Mouse (Mus musculus) embryonic fibroblast, embryonic 13.5 days (primary cell): Measurements from ENCODE around the gene Slc9a4. TPM values are rescaled to one million over a fixed set of nuclear protein-coding genes. Genes with fewer than 3 reads are reported as not detected.

Experiments used
- H3K27ac ChIP-seq: 2 replicates; pipeline ENCODE4 v1.5.1; 2012; ENCODE audit warnings: low read length, control low read depth, inconsistent platforms; ENCODE audit not compliant: insufficient read depth
- H3K4me1 ChIP-seq: 2 replicates; pipeline ENCODE4 v1.6.1; 2011; ENCODE audit warnings: low read length; ENCODE audit not compliant: control insufficient read depth, insufficient read depth
- H3K4me3 ChIP-seq: 2 replicates; pipeline ENCODE4 v1.5.1; 2011; ENCODE audit warnings: mild to moderate bottlenecking, control low read depth, low read length; ENCODE audit not compliant: insufficient read depth
- CTCF ChIP-seq: IDR thresholded peaks from 2 replicates; pipeline ENCODE4 v1.5.1; 2011; ENCODE audit warnings: mild to moderate bottlenecking, control low read depth, low read length, moderate library complexity, borderline replicate concordance; ENCODE audit not compliant: insufficient read depth
- POLR2A ChIP-seq: IDR thresholded peaks from 2 replicates; pipeline ENCODE4 v1.6.1; 2011; ENCODE audit warnings: low read depth, mild to moderate bottlenecking, control low read depth, low read length, moderate library complexity
- polyA plus RNA-seq: library from polyadenylated mRNA; stranded (reverse); fragments of >200 nt; gene quantifications from 2 replicates; pipeline ENCODE4 v1.2.4, GENCODE M21; 2011; ENCODE audit warnings: low read depth; ENCODE audit not compliant: missing spikeins, insufficient read length

Slc9a4 gene
- polyA plus RNA-seq, 1 experiment = not detected

DNA sequence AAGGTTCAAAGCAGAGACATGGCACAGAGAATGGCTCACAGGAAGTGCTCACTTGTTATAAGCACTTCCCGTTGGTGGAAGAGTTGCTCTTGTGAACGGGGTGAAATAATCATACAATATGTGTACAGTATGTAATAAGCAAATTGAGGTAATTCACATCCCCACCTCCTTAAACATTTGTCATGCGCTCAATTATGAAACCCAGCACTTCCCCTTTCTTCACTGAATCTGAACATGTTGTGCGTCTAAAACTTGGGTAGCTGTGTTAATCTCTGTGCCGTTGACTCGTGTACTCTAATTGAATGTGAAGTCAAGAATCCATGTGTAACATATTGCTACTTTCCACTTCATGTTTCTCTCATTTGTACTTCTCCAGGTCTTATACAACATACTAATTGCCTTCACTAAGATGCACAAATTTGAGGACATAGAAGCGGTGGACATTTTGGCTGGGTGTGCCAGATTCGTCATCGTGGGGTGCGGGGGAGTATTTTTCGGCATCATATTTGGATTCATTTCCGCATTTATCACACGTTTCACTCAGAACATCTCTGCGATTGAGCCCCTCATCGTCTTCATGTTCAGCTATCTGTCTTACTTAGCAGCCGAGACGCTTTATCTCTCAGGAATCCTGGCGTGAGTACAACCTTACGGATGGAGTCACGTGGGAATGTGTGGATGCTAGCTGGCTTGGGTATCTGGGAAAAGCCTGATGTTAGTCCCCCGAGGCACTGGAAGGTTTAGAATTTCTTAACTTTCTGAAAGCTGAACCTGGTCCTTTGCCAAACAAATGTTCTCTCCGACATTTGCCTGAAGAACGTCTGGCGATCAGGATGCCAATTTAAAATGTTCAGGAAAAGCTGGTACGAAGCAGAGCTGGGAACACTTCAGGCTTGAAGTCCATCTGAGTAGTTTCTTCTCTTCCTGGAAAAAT, 20.8 kb downstream of the Slc9a4 start:
- Histone ChIP-seq H3K27ac (no peak overlapping the region), H3K4me3 (no peak overlapping the region), H3K4me1 (no peaks in the 10 kb centered on the region)
- TF ChIP-seq POLR2A = no peak
- no peak for TF ChIP-seq CTCF

- no peak for TF ChIP-seq POLR2A
- TF ChIP-seq CTCF = no peak
- Histone ChIP-seq H3K4me1 (no peaks in the 10 kb centered on the region), H3K27ac (no peak overlapping the region), H3K4me3 (no peak overlapping the region)
Measured at GRCm38 (mm10) chr1:40601461-40601860, 21.6 kb downstream of the Slc9a4 start.

- H3K27ac ChIP-seq = no peak overlapping the region
- peaks cover 3% of the 10 kb centered on the region for H3K4me1 ChIP-seq
- no peak overlapping the region for H3K4me3 ChIP-seq
- TF ChIP-seq CTCF (no peak), POLR2A (no peak)
Measured at GRCm38 (mm10) chr1:40613219-40613618, 33.3 kb downstream of the Slc9a4 start.

- H3K4me3 ChIP-seq = no peak overlapping the region
- H3K27ac ChIP-seq = no peak overlapping the region
- H3K4me1 ChIP-seq = peaks cover 10% of the 10 kb centered on the region
- TF ChIP-seq POLR2A = no peak
- TF ChIP-seq CTCF = no peak
Measured at GRCm38 (mm10) chr1:40619093-40619492, 39.2 kb downstream of the Slc9a4 start.

DNA sequence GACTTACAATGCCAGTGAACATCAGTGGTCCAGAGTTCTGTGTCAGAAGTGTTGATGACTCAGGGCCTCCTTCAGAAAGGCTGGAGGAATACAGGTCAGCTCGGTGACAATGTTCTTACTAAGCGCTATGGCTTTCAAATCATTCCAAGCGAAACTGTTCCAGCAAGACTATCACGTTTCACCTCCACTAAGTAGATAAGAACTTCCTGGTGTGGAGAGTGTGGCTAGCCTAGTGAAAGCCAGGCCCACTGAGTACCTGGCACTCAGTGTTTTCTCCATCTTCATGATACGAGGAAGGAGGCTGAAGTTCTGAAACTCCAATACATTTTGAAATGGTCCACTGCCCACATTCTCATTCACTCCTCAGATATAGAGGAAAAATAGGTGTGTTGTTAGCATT, 40.0 kb downstream of the Slc9a4 start:
- Histone ChIP-seq H3K4me1 (peaks cover 7% of the 10 kb centered on the region), H3K27ac (no peak overlapping the region), H3K4me3 (no peak overlapping the region)
- no peak for TF ChIP-seq POLR2A
- no peak for TF ChIP-seq CTCF

DNA sequence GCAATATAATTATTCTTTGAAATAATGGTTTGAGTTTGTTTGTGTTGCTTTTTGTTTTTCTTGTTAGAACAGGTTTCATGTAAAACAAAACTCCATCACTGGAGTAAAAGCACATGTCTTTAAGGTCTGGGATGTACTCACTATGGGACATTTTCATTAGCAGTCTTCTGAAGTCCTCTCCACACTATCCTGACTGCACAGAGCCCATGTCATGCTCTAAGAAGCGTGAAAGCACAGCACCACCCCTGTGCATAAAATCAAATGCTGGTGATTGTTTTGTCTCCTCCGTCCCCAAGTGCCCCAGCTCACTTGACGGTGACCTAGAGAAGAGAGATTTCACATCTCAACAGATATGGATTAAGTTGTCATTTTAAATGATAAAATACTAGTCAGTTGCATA, 45.1 kb downstream of the Slc9a4 start:
- TF ChIP-seq CTCF = no peak
- TF ChIP-seq POLR2A = no peak
- H3K4me3 ChIP-seq = no peak overlapping the region
- H3K4me1 ChIP-seq = peaks cover 3% of the 10 kb centered on the region
- H3K27ac ChIP-seq = no peak overlapping the region

GRCm38 (mm10) chr1:40626954-40627353, 47.1 kb downstream of the Slc9a4 start:
- H3K27ac ChIP-seq = no peak overlapping the region

DNA sequence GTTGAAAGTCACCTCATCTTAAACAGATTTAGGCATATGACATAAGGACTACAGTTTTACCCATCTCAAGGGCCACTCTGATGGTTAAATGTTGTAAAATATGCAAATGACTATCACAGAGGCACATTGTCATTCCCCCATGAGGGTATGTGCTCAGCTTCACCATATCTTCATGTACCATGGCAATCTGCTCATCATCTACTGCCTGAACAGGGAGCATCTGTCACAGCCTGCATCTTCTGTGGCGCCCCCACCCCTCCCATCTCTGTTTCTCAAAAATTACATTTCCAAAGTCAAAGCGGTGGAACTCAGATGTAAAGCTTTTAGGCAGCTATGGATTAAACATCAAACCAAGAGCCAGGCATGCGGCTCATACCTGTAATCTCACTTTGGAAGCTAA, 48.6 kb downstream of the Slc9a4 start:
- TF ChIP-seq CTCF = no peak
- no peak for TF ChIP-seq POLR2A
- H3K27ac ChIP-seq = no peak overlapping the region
- H3K4me1 ChIP-seq = no peaks in the 10 kb centered on the region
- H3K4me3 ChIP-seq = no peak overlapping the region

More at GRCm38 (mm10) chr1:40626954-40627353, 47.1 kb downstream of the Slc9a4 start:
- Histone ChIP-seq H3K4me3 (no peak overlapping the region), H3K4me1 (no peaks in the 10 kb centered on the region)
- TF ChIP-seq CTCF (no peak), POLR2A (no peak)

DNA sequence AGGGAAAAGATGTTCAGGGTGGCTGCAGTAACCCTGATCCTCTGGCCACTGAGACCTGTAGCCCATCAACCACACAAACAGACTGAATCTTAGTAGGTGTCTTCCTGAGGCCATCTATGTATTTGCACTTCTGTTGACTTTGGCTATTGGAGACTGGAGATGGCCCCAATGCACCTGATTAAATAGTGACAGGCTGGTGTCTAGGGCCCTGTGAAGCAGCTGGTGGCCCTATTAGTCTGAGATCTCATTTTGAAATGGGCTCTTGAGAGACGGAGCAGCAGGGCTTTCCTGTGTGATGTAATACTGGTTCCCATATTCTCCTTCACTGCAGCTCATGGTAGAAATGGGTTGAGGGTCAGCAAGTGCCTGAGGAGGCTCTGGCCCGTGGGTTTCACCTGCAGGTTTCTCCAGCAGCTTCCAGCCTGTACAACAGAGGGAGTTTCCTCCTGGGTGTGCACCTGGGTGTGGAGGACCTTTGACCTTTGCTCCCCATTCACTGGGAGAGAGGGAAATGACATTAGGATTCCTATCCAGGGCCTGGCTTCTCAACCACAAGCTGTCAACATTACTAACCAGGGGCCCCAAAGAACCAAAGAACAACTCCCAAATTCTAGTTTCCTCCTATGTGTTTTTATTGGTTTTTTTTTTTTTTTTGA, 52.7 kb downstream of the Slc9a4 start:
- Histone ChIP-seq H3K4me3 (no peak overlapping the region), H3K4me1 (no peaks in the 10 kb centered on the region), H3K27ac (no peak overlapping the region)
- TF ChIP-seq POLR2A (no peak), CTCF (no peak)

GRCm38 (mm10) chr1:40634608-40635007, 54.7 kb downstream of the Slc9a4 start:
- TF ChIP-seq CTCF = no peak
- TF ChIP-seq POLR2A = no peak
- no peak overlapping the region for H3K27ac ChIP-seq
- H3K4me3 ChIP-seq = no peak overlapping the region

More at GRCm38 (mm10) chr1:40634608-40635007, 54.7 kb downstream of the Slc9a4 start:
- H3K4me1 ChIP-seq = no peaks in the 10 kb centered on the region
